Comparison of ENCODE assay signal across 20 mouse cellular contexts in genomic region chr16:48842266-48842665, GRCm38 (mm10). TPM values are rescaled to one million over a fixed set of nuclear protein-coding genes. Genes with fewer than 3 reads are reported as not detected.
"Had no signal": no experiment of that assay in that cellular context is flagged by ENCODE, and none has a peak within 500 bp of the region (broad histone marks: within the 10 kb centered on the region; RNA-seq: fewer than 3 reads in every experiment).

TSS of gene Retnla (plus strand) at chr16:48842551.

- H3K27ac ChIP-seq: kidney, postnatal 0 days; limb, embryonic 12.5 days; liver, embryonic 13.5 days; midbrain, embryonic 12.5 days; neural tube, embryonic 13.5 days; stomach, embryonic 15.5 days had no signal

- H3K4me1 ChIP-seq: limb, embryonic 12.5 days; liver, embryonic 13.5 days; midbrain, embryonic 12.5 days; neural tube, embryonic 13.5 days; stomach, embryonic 15.5 days had no signal

- H3K4me3 ChIP-seq: limb, embryonic 12.5 days; liver, embryonic 13.5 days; midbrain, embryonic 12.5 days; neural tube, embryonic 13.5 days; stomach, embryonic 15.5 days had no signal

- H3K9me3 ChIP-seq: limb, embryonic 12.5 days; liver, embryonic 13.5 days; midbrain, embryonic 12.5 days; neural tube, embryonic 13.5 days; stomach, embryonic 15.5 days had no signal

- DNase-seq: kidney, adult 9 months; kidney, postnatal 36 days; layer of hippocampus, adult 9-11 months; layer of hippocampus, postnatal 36 days; liver; liver, embryonic 13.5 days; liver, postnatal 0 days; retina, postnatal 1 day; thymus, postnatal 4 days had no signal

- H3K36me3 ChIP-seq: limb, embryonic 12.5 days; liver, embryonic 13.5 days; midbrain, embryonic 12.5 days; neural tube, embryonic 13.5 days; stomach, embryonic 15.5 days had no signal

- H3K27me3 ChIP-seq: limb, embryonic 12.5 days; liver, embryonic 13.5 days; midbrain, embryonic 12.5 days; neural tube, embryonic 13.5 days; stomach, embryonic 15.5 days had no signal

RNA-seq across cellular contexts. Expression of gene Retnla, which starts in this region (rescaled TPM):
- total RNA-seq: layer of hippocampus, adult 18-20 months; layer of hippocampus, postnatal 36 days; left cerebral cortex, adult 8-10 months; left cerebral cortex, postnatal 36 days; megakaryocyte-erythroid progenitor cell, adult 5-6 weeks had no signal
- polyA plus RNA-seq: intestine, embryonic 16.5 days; kidney, postnatal 0 days; limb, embryonic 12.5 days; liver, embryonic 13.5 days; liver, postnatal 0 days; midbrain, embryonic 12.5 days; midbrain, embryonic 16.5 days; neural tube, embryonic 13.5 days; stomach, embryonic 15.5 days had no signal
